Mouse (Mus musculus): Measurements from ENCODE around the gene Itpkb. TPM values are rescaled to one million over a fixed set of nuclear protein-coding genes. Genes with fewer than 3 reads are reported as not detected.

The Itpkb gene
- total and polyA plus RNA-seq, 3 experiments = 14.6 to 17.8 (median 16.9) TPM

DNA sequence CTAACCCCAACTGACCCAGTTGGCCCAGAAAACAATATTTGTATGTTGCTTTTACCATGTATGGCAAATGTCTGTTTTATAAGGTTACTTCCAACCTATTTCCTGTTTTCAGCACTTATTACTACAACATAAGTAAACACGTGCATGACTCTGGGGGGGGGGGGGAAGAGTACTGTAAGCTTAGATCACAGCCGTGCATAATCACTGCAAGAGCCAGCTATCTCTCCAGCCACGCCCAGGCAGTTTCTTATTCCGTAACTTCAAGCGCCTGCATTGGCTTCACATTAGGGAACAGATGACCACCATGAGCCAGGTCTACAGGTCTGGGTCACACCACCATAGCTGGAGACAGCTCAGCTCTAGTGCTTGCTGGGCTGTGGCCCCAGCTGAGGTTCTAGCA lies 99.5 kb downstream of the Itpkb start:
- no peak for ATAC-seq (ENCODE audit: extremely low read depth, insufficient number of reproducible peaks, low FRiP score, poor library complexity, severe bottlenecking)
- H3K9me3 ChIP-seq (replicated peaks) = no peaks in the 10 kb centered on the region
- peaks cover 40% of the 10 kb centered on the region for H3K27me3 ChIP-seq (ENCODE audit: insufficient read depth, low read length)
- H3K4me3 ChIP-seq (ENCODE audit: low read depth, low read length) = no peak overlapping the region
- DNase-seq (ENCODE audit: low spot score) = no peak
- H3K4me1 ChIP-seq (ENCODE audit: insufficient read depth, low read depth, low read length) = peaks cover 19% of the 10 kb centered on the region
- TF ChIP-seq GATA1 (IDR thresholded peaks at IDR 0.05; ENCODE audit: borderline replicate concordance, low read length) (no peak), GATA2 (IDR thresholded peaks at IDR 0.05; ENCODE audit: borderline replicate concordance, low read depth, low read length) (no peak), CTCF (IDR thresholded peaks at IDR 0.05; ENCODE audit: low read depth, low read length) (no peak), TAL1 (conservative IDR thresholded peaks at IDR 0.05; ENCODE audit: low read depth, low read length) (no peak), POLR2AphosphoS5 (IDR thresholded peaks at IDR 0.05; ENCODE audit: insufficient replicate concordance, low read depth, low read length) (no peak)
- H3K36me3 ChIP-seq (replicated peaks) = peaks cover 15% of the 10 kb centered on the region

DNA sequence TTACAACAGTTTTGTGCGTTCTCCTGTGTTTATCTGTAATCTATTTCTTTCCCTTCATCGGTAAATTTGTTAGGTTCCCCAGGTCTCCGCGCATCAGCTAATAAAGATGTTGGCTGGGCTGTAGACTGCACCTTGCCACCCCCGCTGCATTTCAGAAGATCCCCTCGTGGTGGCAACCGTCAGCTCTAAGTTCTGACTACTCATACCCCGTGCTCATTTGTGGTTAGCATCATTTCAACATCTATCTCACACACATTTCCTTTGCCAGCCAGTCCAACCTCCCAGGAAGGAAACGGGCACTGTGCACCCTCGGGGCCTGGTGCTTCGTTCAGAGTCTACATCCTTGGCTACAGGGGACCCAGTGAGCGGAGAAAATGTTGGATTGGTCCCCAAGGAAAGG lies 101.5 kb downstream of the Itpkb start:
- H3K9me3 ChIP-seq (replicated peaks) = no peaks in the 10 kb centered on the region
- DNase-seq (ENCODE audit: low spot score) (no peak), ATAC-seq (ENCODE audit: extremely low read depth, insufficient number of reproducible peaks, low FRiP score, poor library complexity, severe bottlenecking) (0 out of 2 replicates have a peak, but pooled peaks have one; percentile 16)
- H3K27me3 ChIP-seq (ENCODE audit: insufficient read depth, low read length) = peaks cover 57% of the 10 kb centered on the region
- H3K4me3 ChIP-seq (ENCODE audit: low read depth, low read length) = no peak overlapping the region
- H3K36me3 ChIP-seq (replicated peaks) = no peaks in the 10 kb centered on the region
- peaks cover 22% of the 10 kb centered on the region for H3K4me1 ChIP-seq (ENCODE audit: insufficient read depth, low read depth, low read length)
- TF ChIP-seq POLR2AphosphoS5 (IDR thresholded peaks at IDR 0.05; ENCODE audit: insufficient replicate concordance, low read depth, low read length) (no peak), GATA1 (IDR thresholded peaks at IDR 0.05; ENCODE audit: borderline replicate concordance, low read length) (no peak), GATA2 (IDR thresholded peaks at IDR 0.05; ENCODE audit: borderline replicate concordance, low read depth, low read length) (no peak), CTCF (IDR thresholded peaks at IDR 0.05; ENCODE audit: low read depth, low read length) (no peak)

DNA sequence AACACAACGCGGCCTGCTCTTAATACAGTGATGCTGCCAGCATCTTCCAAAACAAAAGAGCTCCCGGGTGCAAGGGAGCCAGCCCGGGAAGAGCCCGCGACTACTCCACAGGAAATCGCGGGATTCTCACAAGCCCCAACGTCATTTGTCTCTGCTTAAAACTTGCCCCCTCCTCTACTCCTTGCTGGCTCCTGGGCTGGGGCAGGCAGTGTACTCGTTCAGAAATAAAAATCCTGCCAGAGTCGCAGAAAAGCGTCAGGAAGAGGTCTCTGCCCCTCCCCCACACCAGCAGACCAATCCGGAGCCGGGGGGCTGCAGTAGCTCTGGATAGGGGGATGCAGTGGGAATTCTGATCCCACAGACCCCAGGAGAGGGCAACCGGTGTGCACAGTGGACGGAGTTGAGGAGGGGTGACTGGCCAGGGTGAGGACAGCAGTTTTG lies 102.8 kb downstream of the Itpkb start:
- H3K4me1 ChIP-seq (ENCODE audit: insufficient read depth, low read depth, low read length) = peaks cover 14% of the 10 kb centered on the region

DNA sequence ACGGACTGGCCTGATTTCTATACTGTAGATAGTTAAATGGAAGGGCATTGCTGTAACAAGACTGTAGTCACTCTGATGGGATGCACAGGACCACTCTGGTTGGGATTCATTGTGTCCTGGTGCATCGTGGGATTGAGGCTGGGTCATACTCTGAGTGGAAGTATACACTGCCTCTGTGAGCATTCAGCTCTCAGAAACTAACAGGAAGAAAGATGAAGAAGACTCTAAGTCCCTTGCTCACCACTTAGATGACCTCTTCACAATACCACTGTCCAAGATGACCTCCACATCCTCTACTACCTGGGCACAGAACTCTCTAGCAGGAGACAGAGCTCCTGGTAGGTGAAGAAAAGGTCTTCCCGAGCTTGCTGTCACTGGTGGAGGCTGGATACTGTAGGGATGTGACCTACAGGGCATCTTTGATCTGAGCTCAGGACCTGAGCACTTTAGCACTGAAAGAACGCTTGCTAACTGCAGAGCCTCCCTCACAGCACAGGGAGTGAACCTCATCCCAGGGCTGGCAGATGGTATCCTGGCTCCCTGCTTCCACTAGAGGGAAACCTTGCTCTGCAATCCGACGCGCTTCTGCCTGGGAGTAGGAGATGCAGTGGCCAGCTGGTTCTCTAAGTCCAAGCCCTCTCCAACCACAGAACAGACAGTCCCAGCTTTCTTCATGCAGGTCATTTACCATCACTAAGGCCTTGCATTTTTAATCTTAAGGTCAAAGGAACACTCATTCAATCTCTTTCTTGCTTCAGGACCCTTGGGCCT lies 103.7 kb downstream of the Itpkb start:
- Histone ChIP-seq H3K4me3 (ENCODE audit: low read depth, low read length) (no peak overlapping the region), H3K36me3 (replicated peaks) (no peaks in the 10 kb centered on the region), H3K4me1 (ENCODE audit: insufficient read depth, low read depth, low read length) (peaks cover 14% of the 10 kb centered on the region), H3K9me3 (replicated peaks) (no peaks in the 10 kb centered on the region), H3K27me3 (ENCODE audit: insufficient read depth, low read length) (peaks cover 65% of the 10 kb centered on the region)
- DNase-seq (ENCODE audit: low spot score) (peak; percentile 55), ATAC-seq (ENCODE audit: extremely low read depth, insufficient number of reproducible peaks, low FRiP score, poor library complexity, severe bottlenecking) (0 out of 2 replicates have a peak, but pooled peaks have one; percentile 41)
- TF ChIP-seq CTCF (IDR thresholded peaks at IDR 0.05; ENCODE audit: low read depth, low read length) (0 out of 2 replicates have a peak, but pooled peaks have one; percentile 6), GATA2 (IDR thresholded peaks at IDR 0.05; ENCODE audit: borderline replicate concordance, low read depth, low read length) (no peak)

More for the DNA sequence above, 102.8 kb downstream of the Itpkb start:
- ATAC-seq (ENCODE audit: extremely low read depth, insufficient number of reproducible peaks, low FRiP score, poor library complexity, severe bottlenecking) (no peak), DNase-seq (ENCODE audit: low spot score) (no peak)
- Histone ChIP-seq H3K4me3 (ENCODE audit: low read depth, low read length) (no peak overlapping the region), H3K27me3 (ENCODE audit: insufficient read depth, low read length) (peaks cover 62% of the 10 kb centered on the region), H3K36me3 (replicated peaks) (no peaks in the 10 kb centered on the region), H3K9me3 (replicated peaks) (no peaks in the 10 kb centered on the region)
- TF ChIP-seq POLR2AphosphoS5 (IDR thresholded peaks at IDR 0.05; ENCODE audit: insufficient replicate concordance, low read depth, low read length) (no peak), CTCF (IDR thresholded peaks at IDR 0.05; ENCODE audit: low read depth, low read length) (no peak), GATA1 (IDR thresholded peaks at IDR 0.05; ENCODE audit: borderline replicate concordance, low read length) (no peak), GATA2 (IDR thresholded peaks at IDR 0.05; ENCODE audit: borderline replicate concordance, low read depth, low read length) (no peak), TAL1 (conservative IDR thresholded peaks at IDR 0.05; ENCODE audit: low read depth, low read length) (no peak)

DNA sequence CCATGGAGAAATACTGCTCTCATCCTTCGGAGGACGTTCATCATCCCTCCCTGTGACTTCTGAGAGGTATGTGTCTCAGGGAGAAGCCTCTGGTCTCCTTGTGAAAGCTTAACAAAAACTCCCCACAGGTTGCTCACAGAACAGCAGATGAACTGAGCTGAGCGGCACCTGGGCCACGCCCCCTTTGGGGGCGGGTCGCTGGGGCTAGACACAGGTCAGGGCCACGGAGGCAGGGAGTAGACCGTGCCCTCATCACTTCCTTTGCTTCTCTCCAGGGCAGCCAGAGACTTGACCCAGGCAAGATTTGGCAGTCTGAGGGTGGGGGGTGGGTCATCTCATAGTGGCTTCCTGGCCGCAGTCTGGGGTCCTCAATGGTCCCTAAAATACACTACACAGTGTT lies 104.6 kb downstream of the Itpkb start:
- DNase-seq (ENCODE audit: low spot score) (peak; percentile 30), ATAC-seq (ENCODE audit: extremely low read depth, insufficient number of reproducible peaks, low FRiP score, poor library complexity, severe bottlenecking) (no peak)
- Histone ChIP-seq H3K4me3 (ENCODE audit: low read depth, low read length) (no peak overlapping the region), H3K4me1 (ENCODE audit: insufficient read depth, low read depth, low read length) (peaks cover 13% of the 10 kb centered on the region), H3K27me3 (ENCODE audit: insufficient read depth, low read length) (peaks cover 68% of the 10 kb centered on the region), H3K36me3 (replicated peaks) (no peaks in the 10 kb centered on the region), H3K9me3 (replicated peaks) (no peaks in the 10 kb centered on the region)
- no peak for TF ChIP-seq GATA1 (IDR thresholded peaks at IDR 0.05; ENCODE audit: borderline replicate concordance, low read length)
- TF ChIP-seq CTCF (IDR thresholded peaks at IDR 0.05; ENCODE audit: low read depth, low read length) = no peak
- TF ChIP-seq GATA2 (IDR thresholded peaks at IDR 0.05; ENCODE audit: borderline replicate concordance, low read depth, low read length) = no peak
- TF ChIP-seq TAL1 (conservative IDR thresholded peaks at IDR 0.05; ENCODE audit: low read depth, low read length) = no peak
- TF ChIP-seq POLR2AphosphoS5 (IDR thresholded peaks at IDR 0.05; ENCODE audit: insufficient replicate concordance, low read depth, low read length) = no peak

DNA sequence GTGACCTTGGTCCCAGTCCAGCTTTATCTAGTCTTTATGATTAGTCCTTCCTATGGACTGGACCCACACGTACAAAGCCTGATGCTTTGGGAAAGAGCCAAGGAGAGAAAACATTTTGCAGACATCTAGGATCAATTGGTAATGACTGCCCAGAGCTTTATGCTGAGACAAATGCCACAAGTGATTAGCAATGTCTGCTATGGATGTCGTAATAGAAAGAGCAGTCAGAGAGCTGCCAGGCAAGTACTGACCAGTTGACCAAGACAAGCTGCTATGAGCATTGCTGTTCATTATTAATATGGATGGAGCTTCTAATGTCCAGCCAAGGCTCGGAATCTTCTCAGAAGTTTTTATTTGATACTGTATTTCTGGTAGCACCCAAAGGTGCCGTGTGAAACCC lies 109.2 kb downstream of the Itpkb start:
- Histone ChIP-seq H3K27me3 (ENCODE audit: insufficient read depth, low read length) (peaks cover 78% of the 10 kb centered on the region), H3K4me3 (ENCODE audit: low read depth, low read length) (no peak overlapping the region), H3K9me3 (replicated peaks) (no peaks in the 10 kb centered on the region), H3K4me1 (ENCODE audit: insufficient read depth, low read depth, low read length) (peaks cover 5% of the 10 kb centered on the region), H3K36me3 (replicated peaks) (no peaks in the 10 kb centered on the region)
- DNase-seq (ENCODE audit: low spot score) (no peak), ATAC-seq (ENCODE audit: extremely low read depth, insufficient number of reproducible peaks, low FRiP score, poor library complexity, severe bottlenecking) (no peak)
- TF ChIP-seq TAL1 (conservative IDR thresholded peaks at IDR 0.05; ENCODE audit: low read depth, low read length) = no peak
- TF ChIP-seq POLR2AphosphoS5 (IDR thresholded peaks at IDR 0.05; ENCODE audit: insufficient replicate concordance, low read depth, low read length) = no peak
- TF ChIP-seq GATA2 (IDR thresholded peaks at IDR 0.05; ENCODE audit: borderline replicate concordance, low read depth, low read length) = no peak
- TF ChIP-seq CTCF (IDR thresholded peaks at IDR 0.05; ENCODE audit: low read depth, low read length) = no peak
- TF ChIP-seq GATA1 (IDR thresholded peaks at IDR 0.05; ENCODE audit: borderline replicate concordance, low read length) = no peak

Data from G1E (cell line).